Mouse (Mus musculus) G1E (cell line): ENCODE measurements around the gene Rhbdd1.

ENCODE experiments used
- CTCF ChIP-seq: IDR thresholded peaks from 2 replicates; pipeline ENCODE4 v1.5.1; 2012; ENCODE audit warnings: low read depth, low read length, inconsistent platforms, mixed read lengths
- POLR2AphosphoS5 ChIP-seq: IDR thresholded peaks from 2 replicates; pipeline ENCODE4 v1.6.1; 2012; ENCODE audit warnings: low read depth, low read length, inconsistent platforms; ENCODE audit not compliant: insufficient replicate concordance

- no peak for TF ChIP-seq POLR2AphosphoS5
- TF ChIP-seq CTCF = no peak
These were observed 28.4 kb upstream of the Rhbdd1 start for GRCm38 (mm10) chr1:82287776-82288325.
